Mouse (Mus musculus) CD4-positive, CD25-positive, alpha-beta regulatory T cell, adult 4 months (primary cell): Measurements from ENCODE around the gene Aamp. TPM values are rescaled to one million over a fixed set of nuclear protein-coding genes. Genes with fewer than 3 reads are reported as not detected.

Experiments used
- ATAC-seq: one replicate; pipeline ENCODE4 v1.8.0; 2017
- polyA plus RNA-seq, 2 experiments: library from polyadenylated mRNA; unstranded; fragments of 100-300 nt; shearing (Covaris generic); gene quantifications; one replicate each; pipeline ENCODE4 v1.2.1; 2017

The Aamp gene
- polyA plus RNA-seq, 2 experiments from 2014 or later, result 205 to 288 TPM

DNA sequence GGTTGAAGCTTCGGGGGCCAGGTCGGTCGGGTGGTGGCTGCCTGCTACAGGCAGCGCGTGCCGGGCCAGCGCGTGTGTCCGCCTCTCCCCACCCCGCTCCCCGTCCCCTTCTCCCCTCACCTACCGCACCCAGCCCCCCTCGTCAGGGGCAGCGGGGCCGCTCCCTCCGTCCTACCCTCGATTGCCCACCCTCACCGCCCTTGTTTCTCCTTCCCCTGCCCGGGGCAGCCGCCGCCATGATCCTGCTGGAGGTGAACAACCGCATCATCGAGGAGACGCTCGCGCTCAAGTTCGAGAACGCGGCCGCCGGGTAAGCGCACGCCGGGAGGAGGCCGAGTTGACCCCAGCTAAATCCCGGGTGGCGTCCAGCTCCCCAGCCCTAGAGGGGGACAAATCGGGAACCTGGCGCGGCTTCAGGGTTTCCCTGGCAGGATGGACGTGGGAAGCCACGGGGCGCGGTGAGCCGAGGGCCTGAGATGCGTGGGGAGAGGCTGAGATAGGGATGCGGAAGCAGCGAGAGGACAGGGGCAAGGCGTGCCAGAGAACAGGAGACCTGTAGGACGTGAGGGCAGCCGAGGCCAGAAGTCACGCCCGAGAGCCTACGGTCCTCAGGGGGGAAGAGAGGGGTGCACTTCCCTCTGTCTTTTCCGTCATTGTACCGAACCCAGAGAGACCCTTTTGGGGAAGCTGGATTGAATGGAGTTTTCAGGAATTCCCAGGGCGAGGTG is 47.8 kb downstream of the Aamp start:
- ATAC-seq, result peak; percentile 24

DNA sequence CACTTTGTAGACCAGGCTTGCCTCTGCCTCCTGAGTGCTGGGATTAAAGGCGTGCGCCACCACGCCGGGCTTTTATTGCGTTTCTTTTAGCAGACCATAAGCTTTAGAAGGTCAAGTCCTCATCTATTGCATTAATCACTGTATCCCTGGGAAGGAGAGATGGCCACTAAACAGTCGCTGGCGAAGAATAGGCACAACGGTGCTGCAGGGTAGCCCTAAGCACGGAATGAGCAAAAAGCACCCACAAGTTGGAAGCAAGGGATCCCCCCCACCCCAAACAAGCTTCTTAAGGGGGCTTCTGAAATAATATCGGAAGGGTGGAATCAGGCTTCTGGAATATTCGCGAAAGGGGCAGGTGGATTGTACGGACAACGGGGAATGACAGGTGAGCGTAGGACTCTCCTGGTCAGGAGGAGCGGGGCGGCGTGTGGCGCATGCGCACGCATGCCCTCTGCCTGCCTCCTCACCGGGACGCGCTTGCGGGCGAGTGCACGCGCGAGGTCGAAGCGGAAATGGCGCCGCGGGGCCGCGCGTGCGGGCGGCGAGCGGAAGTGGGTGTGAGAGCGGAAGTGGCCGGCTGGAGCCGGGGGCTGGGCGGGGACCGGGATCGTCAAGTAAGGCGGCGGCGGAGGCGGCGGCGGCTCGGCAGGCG is 48.5 kb downstream of the Aamp start, which contains the start of gene Arpc2:
TSS of gene Arpc2 (plus strand) at position 147 of the 652 bp plus-strand sequence.
- ATAC-seq, result peak; percentile 75

DNA sequence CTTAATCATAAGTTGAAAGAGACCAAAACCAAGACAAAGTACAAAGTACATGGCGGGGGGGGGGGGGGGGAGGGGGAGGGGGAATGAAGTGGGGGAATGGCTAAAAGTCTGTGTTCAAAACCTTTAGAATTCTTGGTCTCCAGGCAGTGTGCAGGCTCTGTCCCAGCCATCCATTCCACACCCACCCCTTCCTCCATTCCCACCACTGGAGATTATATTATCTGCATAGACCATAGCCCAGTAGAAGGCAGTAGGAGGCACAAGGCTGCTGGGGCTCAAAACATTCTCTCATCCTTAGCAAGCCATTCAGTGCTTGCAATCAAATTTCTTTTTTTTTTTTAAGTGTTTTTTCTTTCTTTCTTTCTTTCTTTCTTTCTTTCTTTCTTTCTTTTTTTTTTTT is 53.5 kb downstream of the Aamp start:
- no peak for ATAC-seq

DNA sequence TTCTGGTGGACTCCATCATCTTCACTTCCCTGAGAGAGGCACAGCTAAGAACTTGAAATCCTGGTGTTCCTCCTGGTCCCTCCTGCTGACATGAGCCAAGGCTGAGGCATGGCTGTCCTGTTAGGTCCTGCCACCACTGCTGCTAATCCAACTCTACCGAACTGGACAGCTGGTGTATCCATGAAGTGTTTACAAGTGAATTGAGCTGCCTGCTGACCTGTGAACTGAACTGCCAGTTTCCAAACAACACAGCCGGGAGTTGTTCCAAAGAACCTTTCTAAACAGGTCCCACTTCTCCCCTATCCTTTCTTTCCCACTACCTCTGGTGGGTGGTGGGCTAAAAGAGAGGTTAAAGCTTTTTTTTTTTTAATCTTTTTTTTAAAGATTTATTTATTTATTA is 54.6 kb downstream of the Aamp start:
- no peak for ATAC-seq

Other genes starting within 250 kb of the Aamp start
- 10 to 100 TPM; 19.0 to 40.5 TPM for gene Tns1, start 160.3 kb downstream of the Aamp start, polyA plus RNA-seq
- not detected for gene Rufy4, start 159.2 kb downstream of the Aamp start, polyA plus RNA-seq
- not detected for gene Cxcr2, start 130.7 kb downstream of the Aamp start, polyA plus RNA-seq
- not detected for gene Cxcr1, start 90.1 kb downstream of the Aamp start, polyA plus RNA-seq
- 100 to 1,000 TPM; 614 to 635 TPM for gene Arpc2, start 48.7 kb downstream of the Aamp start, polyA plus RNA-seq
- gene Gpbar1, start 6.2 kb downstream of the Aamp start, polyA plus RNA-seq, result 1 to 10 TPM in 1 of 2 experiments, not detected in 1; 1.1 TPM
- gene Pnkd, start 192 bp upstream of the Aamp start, polyA plus RNA-seq, result 10 to 100 TPM; 78.8 to 83.8 TPM
- gene Tmbim1, start 20.9 kb upstream of the Aamp start, polyA plus RNA-seq, result 10 to 100 TPM; 16.7 to 27.5 TPM
- gene Catip, start 77.4 kb upstream of the Aamp start, polyA plus RNA-seq, result under 1 TPM in 1 of 2 experiments, not detected in 1; 0.29 TPM
- 1 to 10 TPM in 1 of 2 experiments, under 1 TPM in 1; 0.78 to 4.0 TPM for gene Slc11a1, start 90.5 kb upstream of the Aamp start, polyA plus RNA-seq
- gene Ctdsp1, start 106.8 kb upstream of the Aamp start, polyA plus RNA-seq, result 10 to 100 TPM; 39.8 to 48.3 TPM
- gene Vil1, start 124.6 kb upstream of the Aamp start, polyA plus RNA-seq, result under 1 TPM; 0.23 to 0.33 TPM
- gene Cnot9, start 221.3 kb upstream of the Aamp start, polyA plus RNA-seq, result 10 to 100 TPM; 46.3 to 48.5 TPM